Comparison of ENCODE assay signal across 30 mouse cellular contexts in the genomic region with DNA sequence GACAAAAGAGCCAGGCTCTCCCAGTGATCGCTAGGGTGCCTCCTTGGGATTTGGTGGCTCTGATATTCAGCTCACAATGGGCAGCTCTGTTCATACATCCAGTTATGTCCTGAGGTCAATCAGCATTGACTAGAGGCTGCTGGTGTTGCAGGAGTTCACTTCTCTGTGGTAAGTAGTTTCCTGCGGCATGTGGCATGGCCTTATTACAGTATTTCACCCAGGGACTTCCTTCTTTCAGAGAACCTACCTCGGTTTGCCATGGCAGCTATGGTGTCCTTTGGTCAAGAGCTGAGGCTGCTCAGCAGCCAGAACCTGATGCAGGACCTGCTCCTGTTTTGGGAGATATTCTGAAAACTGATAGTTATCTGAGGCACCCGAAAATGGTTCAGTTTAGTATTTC. TPM values are rescaled to one million over a fixed set of nuclear protein-coding genes. Genes with fewer than 3 reads are reported as not detected.
DNase-seq lines count a peak whose midpoint lies in the region; ATAC-seq and TF ChIP-seq lines count a peak whose summit lies in the region.
"Had no signal": no experiment of that assay in that cellular context is flagged by ENCODE, and none has a peak within 500 bp of the region (broad histone marks: within the 10 kb centered on the region; RNA-seq: fewer than 3 reads in every experiment).

No protein-coding gene starts in this region.

- no peak overlapping the region for H3K4me2 ChIP-seq in hindbrain, embryonic 14.5 days (replicated peaks)
- H3K4me2 ChIP-seq: embryonic facial prominence, embryonic 12.5 days; forebrain, embryonic 13.5 days; forebrain, embryonic 15.5 days had no signal

- no peak for TF ChIP-seq POLR2A in bone marrow, adult 2 months (IDR thresholded peaks at IDR 0.05; ENCODE audit: borderline replicate concordance, control insufficient read depth, low read depth, low read length)

- H3K36me3 ChIP-seq in hindbrain, embryonic 14.5 days (replicated peaks; ENCODE audit: control insufficient read depth, insufficient read depth) = no peaks in the 10 kb centered on the region
- H3K36me3 ChIP-seq: embryonic facial prominence, embryonic 10.5 days; embryonic facial prominence, embryonic 12.5 days; forebrain, embryonic 15.5 days; G1E had no signal

- peak; percentile 79 for ATAC-seq in granulocyte monocyte progenitor cell, adult 5-6 weeks (replicated peaks; ENCODE audit: poor library complexity, severe bottlenecking)
- peak; percentile 83 for ATAC-seq in megakaryocyte, adult 5-6 weeks (ENCODE audit: poor library complexity, severe bottlenecking)
- no peak for ATAC-seq in hindbrain, embryonic 14.5 days (ENCODE audit: low FRiP score)
- ATAC-seq: activated CD4-positive, CD25-positive, alpha-beta regulatory T cell, adult 4 months; CD4-positive, CD25-positive, alpha-beta regulatory T cell, adult 4 months; forebrain, embryonic 13.5 days; forebrain, embryonic 15.5 days; forebrain, postnatal 0 days; Patski had no signal

- no peaks in the 10 kb centered on the region for H3K9me3 ChIP-seq in hindbrain, embryonic 14.5 days (ENCODE audit: control insufficient read depth, low read length)
- H3K9me3 ChIP-seq: embryonic facial prominence, embryonic 12.5 days; forebrain, embryonic 13.5 days; forebrain, embryonic 15.5 days; G1E had no signal

- no peak overlapping the region for H3K9ac ChIP-seq in hindbrain, embryonic 14.5 days
- H3K9ac ChIP-seq: embryonic facial prominence, embryonic 12.5 days; forebrain, embryonic 13.5 days; forebrain, embryonic 15.5 days; forebrain, postnatal 0 days had no signal

- peak overlapping the region; percentile 69; the same call in 1 of the 2 replicates for H3K27ac ChIP-seq in bone marrow, adult 2 months (ENCODE audit: control insufficient read depth, insufficient read depth, low read depth, low read length, poor library complexity)
- no peak overlapping the region for H3K27ac ChIP-seq in hindbrain, embryonic 14.5 days
- H3K27ac ChIP-seq: embryonic facial prominence, embryonic 10.5 days; embryonic facial prominence, embryonic 12.5 days; forebrain, embryonic 13.5 days; forebrain, embryonic 15.5 days had no signal

- TF ChIP-seq CTCF in bone marrow, adult 2 months (IDR thresholded peaks at IDR 0.05; ENCODE audit: control insufficient read depth, insufficient read depth, low read length) = no peak

- DNase-seq in hindbrain, embryonic 14.5 days (ENCODE audit: low spot score) = no peak
- DNase-seq in retina, embryonic 14.5 days (ENCODE audit: low spot score) = no peak
- DNase-seq in heart, adult 11 months = no peak
- no peak for DNase-seq in spleen, adult 12 weeks (ENCODE audit: low spot score)
- DNase-seq: adrenal gland, adult 8-10 months; adrenal gland, postnatal 14 days; adrenal gland, postnatal 36 days; B cell, adult 2 months; cerebellum, adult 11-12 months; cerebellum, adult 2 months; cerebellum, adult 9-11 months; cerebellum, postnatal 14 days; cerebellum, postnatal 36 days; forebrain, postnatal 0 days had no signal

- no peak overlapping the region for H3K4me3 ChIP-seq in bone marrow, adult 2 months (replicated peaks; ENCODE audit: control insufficient read depth, low read depth, low read length)
- no peak overlapping the region for H3K4me3 ChIP-seq in hindbrain, embryonic 14.5 days (replicated peaks; ENCODE audit: low read length)
- H3K4me3 ChIP-seq: embryonic facial prominence, embryonic 10.5 days; embryonic facial prominence, embryonic 12.5 days; forebrain, embryonic 13.5 days; forebrain, embryonic 15.5 days had no signal

- H3K27me3 ChIP-seq in hindbrain, embryonic 14.5 days (ENCODE audit: control insufficient read depth, insufficient read depth, low read length) = no peaks in the 10 kb centered on the region
- H3K27me3 ChIP-seq: CH12.LX; embryonic facial prominence, embryonic 12.5 days; forebrain, embryonic 13.5 days; forebrain, embryonic 15.5 days had no signal

- WGBS in bone marrow, adult 2 months = 26% methylated on average over 4 of the region's 4 CpGs
- 88% methylated on average over 4 of the region's 4 CpGs for WGBS in hindbrain, embryonic 14.5 days

- H3K4me1 ChIP-seq in bone marrow, adult 2 months (ENCODE audit: control insufficient read depth, insufficient read depth, low read length) = peaks cover 4% of the 10 kb centered on the region; the same call in 1 of the 2 replicates
- no peaks in the 10 kb centered on the region for H3K4me1 ChIP-seq in hindbrain, embryonic 14.5 days (replicated peaks; ENCODE audit: control insufficient read depth, insufficient read depth, low read length)
- H3K4me1 ChIP-seq: forebrain, embryonic 13.5 days; forebrain, embryonic 15.5 days had no signal

RNA-seq across cellular contexts. Expression of a gene that starts 17.6 kb away (rescaled TPM):
- not detected in 2 replicates for polyA plus RNA-seq in bone marrow, adult 2 months (2011; ENCODE audit: insufficient read depth, insufficient read length, low replicate concordance, missing spikeins)
- total RNA-seq in granulocyte monocyte progenitor cell, adult 5-6 weeks (2014; fragmentation: Nextera tagmentation) = not detected in 2 replicates
- 0.15 TPM in 1 of 2 replicates, not detected in the other for total RNA-seq in granulocyte monocyte progenitor cell, adult 5-6 weeks (2017)
- total RNA-seq in megakaryocyte, adult 5-6 weeks (2015) = 0.51 and 1.0 TPM in 2 replicates
- total RNA-seq in megakaryocyte, adult 5-6 weeks (2017) = 1.8 TPM in 1 of 2 replicates, not detected in the other
- 0.60 TPM in 1 of 2 replicates, not detected in the other for polyA plus RNA-seq in hindbrain, embryonic 14.5 days (2014; fragmentation: Nextera tagmentation; extraction: Ambion mirVana)
- total RNA-seq: CH12.LX had no signal
- polyA plus RNA-seq: activated CD4-positive, CD25-positive, alpha-beta regulatory T cell, adult 4 months; CD4-positive, CD25-positive, alpha-beta regulatory T cell, adult 4 months; cerebellum, adult 2 months; embryonic facial prominence, embryonic 10.5 days; forebrain, embryonic 11.5 days; forebrain, embryonic 13.5 days; forebrain, embryonic 15.5 days; G1E; Patski had no signal

RNA-seq across cellular contexts. Expression of a gene that starts 23.9 kb away (rescaled TPM):
- polyA plus RNA-seq in bone marrow, adult 2 months (2011; ENCODE audit: insufficient read depth, insufficient read length, low replicate concordance, missing spikeins) = not detected in 2 replicates
- total RNA-seq in granulocyte monocyte progenitor cell, adult 5-6 weeks (2014; fragmentation: Nextera tagmentation) = not detected in 2 replicates
- not detected in 2 replicates for total RNA-seq in granulocyte monocyte progenitor cell, adult 5-6 weeks (2017)
- total RNA-seq in megakaryocyte, adult 5-6 weeks (2015) = not detected in 2 replicates
- not detected in 2 replicates for total RNA-seq in megakaryocyte, adult 5-6 weeks (2017)
- polyA plus RNA-seq in hindbrain, embryonic 14.5 days (2014; fragmentation: Nextera tagmentation; extraction: Ambion mirVana) = not detected in 2 replicates
- total RNA-seq: adrenal gland, postnatal 36 days; CH12.LX; forebrain, postnatal 0 days had no signal
- polyA plus RNA-seq: activated CD4-positive, CD25-positive, alpha-beta regulatory T cell, adult 4 months; brain, embryonic 14.5 days; CD4-positive, CD25-positive, alpha-beta regulatory T cell, adult 4 months; cerebellum, adult 2 months; cortical plate, adult 2 months; embryonic facial prominence, embryonic 10.5 days; embryonic facial prominence, embryonic 12.5 days; forebrain, embryonic 11.5 days; forebrain, embryonic 13.5 days; forebrain, embryonic 15.5 days; forebrain, postnatal 0 days; G1E; Patski had no signal

RNA-seq across cellular contexts. Expression of a gene that starts 26.8 kb away (rescaled TPM):
- polyA plus RNA-seq in bone marrow, adult 2 months (2011; ENCODE audit: insufficient read depth, insufficient read length, low replicate concordance, missing spikeins) = 3.0 and 3.1 TPM in 2 replicates
- 13.8 and 15.3 TPM in 2 replicates for total RNA-seq in granulocyte monocyte progenitor cell, adult 5-6 weeks (2014; fragmentation: Nextera tagmentation)
- 6.5 and 13.5 TPM in 2 replicates for total RNA-seq in granulocyte monocyte progenitor cell, adult 5-6 weeks (2017)
- total RNA-seq in megakaryocyte, adult 5-6 weeks (2015) = 1.9 and 3.0 TPM in 2 replicates
- total RNA-seq in megakaryocyte, adult 5-6 weeks (2017) = 0.99 and 2.9 TPM in 2 replicates
- 131 and 138 TPM in 2 replicates for polyA plus RNA-seq in hindbrain, embryonic 14.5 days (2014; fragmentation: Nextera tagmentation; extraction: Ambion mirVana)
- polyA plus RNA-seq: G1E had no signal

RNA-seq across cellular contexts. Expression of a gene that starts 42.1 kb away (rescaled TPM):
- 12.6 and 28.3 TPM in 2 replicates for polyA plus RNA-seq in bone marrow, adult 2 months (2011; ENCODE audit: insufficient read depth, insufficient read length, low replicate concordance, missing spikeins)
- 8.8 and 12.8 TPM in 2 replicates for total RNA-seq in granulocyte monocyte progenitor cell, adult 5-6 weeks (2014; fragmentation: Nextera tagmentation)
- 12.4 and 14.7 TPM in 2 replicates for total RNA-seq in granulocyte monocyte progenitor cell, adult 5-6 weeks (2017)
- 9.4 and 11.8 TPM in 2 replicates for total RNA-seq in megakaryocyte, adult 5-6 weeks (2015)
- total RNA-seq in megakaryocyte, adult 5-6 weeks (2017) = 33.7 and 37.6 TPM in 2 replicates
- polyA plus RNA-seq in hindbrain, embryonic 14.5 days (2014; fragmentation: Nextera tagmentation; extraction: Ambion mirVana) = 6.6 and 7.0 TPM in 2 replicates

RNA-seq across cellular contexts. Expression of a gene that starts 42.7 kb away (rescaled TPM):
- polyA plus RNA-seq in bone marrow, adult 2 months (2011; ENCODE audit: insufficient read depth, insufficient read length, low replicate concordance, missing spikeins) = not detected in 2 replicates
- total RNA-seq in granulocyte monocyte progenitor cell, adult 5-6 weeks (2014; fragmentation: Nextera tagmentation) = not detected in 2 replicates
- total RNA-seq in granulocyte monocyte progenitor cell, adult 5-6 weeks (2017) = not detected in 2 replicates
- total RNA-seq in megakaryocyte, adult 5-6 weeks (2015) = 0.40 TPM in 1 of 2 replicates, not detected in the other
- 0.44 TPM in 1 of 2 replicates, not detected in the other for total RNA-seq in megakaryocyte, adult 5-6 weeks (2017)
- polyA plus RNA-seq in hindbrain, embryonic 14.5 days (2014; fragmentation: Nextera tagmentation; extraction: Ambion mirVana) = 0.51 and 0.56 TPM in 2 replicates
- total RNA-seq: adrenal gland, adult 18-20 months had no signal
- polyA plus RNA-seq: CD4-positive, CD25-positive, alpha-beta regulatory T cell, adult 4 months had no signal
